Mouse (Mus musculus): ENCODE data around the gene Smoc1.

DNA sequence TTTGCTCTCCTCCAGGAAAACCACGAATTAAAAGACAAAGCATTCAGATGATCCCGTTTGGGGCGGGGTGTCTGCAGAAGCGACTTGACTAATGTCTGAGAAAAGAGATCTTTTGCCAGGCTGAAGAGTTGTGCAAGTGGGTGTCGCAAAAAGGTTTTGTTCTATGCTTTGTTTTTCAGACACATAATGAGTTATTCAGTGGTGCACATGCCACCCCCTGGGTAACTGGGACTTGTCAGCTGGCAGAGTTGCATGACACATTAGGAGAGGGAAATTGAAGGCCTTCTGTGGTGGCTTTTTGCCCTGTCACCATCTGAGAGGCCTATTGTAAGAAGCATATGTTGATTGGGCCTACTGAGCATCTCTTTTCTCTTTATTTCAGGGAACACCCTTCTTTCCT lies 20.3 kb downstream of the Smoc1 start:
- TF ChIP-seq CTCF (IDR thresholded peaks at IDR 0.05) (no peak), POLR2A (IDR thresholded peaks at IDR 0.05; ENCODE audit: insufficient read depth, low read depth, low read length) (no peak), EP300 (IDR thresholded peaks at IDR 0.05; ENCODE audit: insufficient read depth, low read depth, low read length) (no peak)
